ENCODE assay signal across 8 mouse cellular contexts in the genomic region with DNA sequence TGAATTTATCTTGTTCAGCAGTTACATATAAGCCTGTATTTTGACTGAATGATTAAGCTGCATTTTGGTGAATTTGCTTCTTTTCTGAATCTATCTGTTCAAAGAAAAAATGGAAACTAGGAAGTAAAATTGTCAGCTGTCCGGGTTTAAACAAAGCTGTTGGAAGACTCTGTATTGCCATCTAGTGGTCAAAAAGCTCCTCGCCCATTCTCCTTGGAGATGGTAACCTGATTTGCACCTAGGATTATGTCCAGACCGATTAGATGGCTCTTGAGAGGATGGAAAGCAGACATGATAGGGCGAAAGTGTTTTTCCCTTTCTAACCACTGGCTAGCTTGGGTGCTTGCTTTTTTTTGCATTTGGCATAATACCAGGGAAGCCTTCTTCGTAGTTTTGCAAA. TPM values are rescaled to one million over a fixed set of nuclear protein-coding genes. Genes with fewer than 3 reads are reported as not detected.
DNase-seq lines count a peak whose midpoint lies in the region; ATAC-seq and TF ChIP-seq lines count a peak whose summit lies in the region.

No protein-coding gene starts in this region.

- TF ChIP-seq CTCF in kidney, adult 2 months (conservative IDR thresholded peaks at IDR 0.05; ENCODE audit: insufficient read depth, insufficient read length, low read depth, low read length): peak; percentile 33; the same call in 1 of the 2 replicates
- peak; percentile 61 for TF ChIP-seq CTCF in heart, postnatal 0 days (IDR thresholded peaks at IDR 0.05; ENCODE audit: low read depth)

- peak; percentile 62 for DNase-seq in kidney, adult 2 months
- DNase-seq in adrenal gland, adult (ENCODE audit: inconsistent age in 2 of 2, low spot score in 1 of 2): peak; percentile 10 to 86
- peak; percentile 70 for DNase-seq in embryo, embryonic 10 days (ENCODE audit: low spot score)
- peak; percentile 19 for DNase-seq in heart, postnatal 0 days (ENCODE audit: low spot score)
- peak; percentile 67 for DNase-seq in left cerebral cortex, adult 11 months (ENCODE audit: low spot score)
- DNase-seq in thymus, postnatal 4 days: peak; percentile 14

- H3K9ac ChIP-seq in kidney, embryonic 15.5 days: no peak overlapping the region
- H3K9ac ChIP-seq in heart, postnatal 0 days (replicated peaks; ENCODE audit: low read depth, low read length): no peak overlapping the region
- no peak overlapping the region for H3K9ac ChIP-seq in midbrain, embryonic 13.5 days (replicated peaks)

- WGBS in kidney, adult 2 months: 17% methylated on average over 5 of the region's 5 CpGs
- WGBS in kidney, embryonic 15.5 days: 34% methylated on average over 5 of the region's 5 CpGs
- WGBS in heart, postnatal 0 days: 21% methylated on average over 5 of the region's 5 CpGs
- 33% methylated on average over 5 of the region's 5 CpGs for WGBS in midbrain, embryonic 13.5 days

- H3K4me1 ChIP-seq in kidney, adult 2 months (ENCODE audit: control insufficient read depth, insufficient read depth, low read length): no peaks in the 10 kb centered on the region
- no peaks in the 10 kb centered on the region for H3K4me1 ChIP-seq in kidney, embryonic 15.5 days
- no peaks in the 10 kb centered on the region for H3K4me1 ChIP-seq in heart, postnatal 0 days (ENCODE audit: control insufficient read depth, insufficient read depth)
- H3K4me1 ChIP-seq in midbrain, embryonic 13.5 days (replicated peaks): no peaks in the 10 kb centered on the region

- no peaks in the 10 kb centered on the region for H3K36me3 ChIP-seq in kidney, adult 2 months (ENCODE audit: control insufficient read depth, insufficient read depth, low read length)
- H3K36me3 ChIP-seq in kidney, embryonic 15.5 days: no peaks in the 10 kb centered on the region
- no peaks in the 10 kb centered on the region for H3K36me3 ChIP-seq in heart, postnatal 0 days (replicated peaks; ENCODE audit: control insufficient read depth, insufficient read depth, low read length)
- H3K36me3 ChIP-seq in midbrain, embryonic 13.5 days: no peaks in the 10 kb centered on the region

- H3K4me3 ChIP-seq in kidney, adult 2 months (ENCODE audit: insufficient read depth, low read depth, low read length): no peak overlapping the region
- no peak overlapping the region for H3K4me3 ChIP-seq in kidney, embryonic 15.5 days (replicated peaks)
- no peak overlapping the region for H3K4me3 ChIP-seq in heart, postnatal 0 days (ENCODE audit: low read depth, low read length)
- no peak overlapping the region for H3K4me3 ChIP-seq in midbrain, embryonic 13.5 days (replicated peaks)

- H3K27ac ChIP-seq in kidney, adult 2 months (ENCODE audit: insufficient read depth, low read depth, low read length): no peak overlapping the region; the same call in 1 of the 2 replicates
- no peak overlapping the region for H3K27ac ChIP-seq in kidney, embryonic 15.5 days
- H3K27ac ChIP-seq in heart, postnatal 0 days (ENCODE audit: low read depth): no peak overlapping the region
- no peak overlapping the region for H3K27ac ChIP-seq in midbrain, embryonic 13.5 days

- H3K4me2 ChIP-seq in kidney, embryonic 15.5 days: no peak overlapping the region
- H3K4me2 ChIP-seq in heart, postnatal 0 days (ENCODE audit: low read depth, low read length): no peak overlapping the region
- H3K4me2 ChIP-seq in midbrain, embryonic 13.5 days (replicated peaks): no peak overlapping the region

- no peaks in the 10 kb centered on the region for H3K27me3 ChIP-seq in kidney, adult 2 months (replicated peaks; ENCODE audit: control insufficient read depth, insufficient read depth, low read length)
- H3K27me3 ChIP-seq in kidney, embryonic 15.5 days: no peaks in the 10 kb centered on the region
- H3K27me3 ChIP-seq in heart, postnatal 0 days (ENCODE audit: control insufficient read depth, insufficient read depth, low read length): no peaks in the 10 kb centered on the region
- no peaks in the 10 kb centered on the region for H3K27me3 ChIP-seq in midbrain, embryonic 13.5 days

- no peak for TF ChIP-seq EP300 in heart, postnatal 0 days (IDR thresholded peaks at IDR 0.05; ENCODE audit: low read depth)

- no peaks in the 10 kb centered on the region; the same call in 1 of the 2 replicates for H3K9me3 ChIP-seq in kidney, embryonic 15.5 days (replicated peaks)
- H3K9me3 ChIP-seq in heart, postnatal 0 days (replicated peaks; ENCODE audit: control insufficient read depth, low read length): no peaks in the 10 kb centered on the region
- H3K9me3 ChIP-seq in midbrain, embryonic 13.5 days: no peaks in the 10 kb centered on the region

- no peak for TF ChIP-seq POLR2A in kidney, adult 2 months (IDR thresholded peaks at IDR 0.05; ENCODE audit: low read depth, low read length)

- ATAC-seq in kidney, embryonic 15.5 days (replicated peaks; ENCODE audit: low FRiP score): no peak
- ATAC-seq in heart, postnatal 0 days (ENCODE audit: insufficient read depth, low read depth): no peak
- ATAC-seq in midbrain, embryonic 13.5 days: peak; percentile 50; the same call in 1 of the 2 replicates

RNA-seq across cellular contexts. Expression of gene 4930578C19Rik, which starts 19.1 kb away (rescaled TPM):
- polyA plus RNA-seq in kidney, adult 2 months (2012; rRNA removed): 1.7 and 1.8 TPM in 2 replicates
- 0.67 and 0.68 TPM in 2 replicates for polyA plus RNA-seq in kidney, embryonic 15.5 days (2015; fragmentation: Nextera tagmentation; extraction: Ambion mirVana)
- 1.3 and 4.2 TPM in 2 replicates for total RNA-seq in heart, postnatal 0 days (2014; rRNA removed; ENCODE audit: low replicate concordance)
- polyA plus RNA-seq in heart, postnatal 0 days (2015; fragmentation: Nextera tagmentation; extraction: Ambion mirVana): 1.2 and 1.6 TPM in 2 replicates
- polyA plus RNA-seq in midbrain, embryonic 13.5 days (2015; fragmentation: Nextera tagmentation; extraction: Ambion mirVana): 0.49 and 0.55 TPM in 2 replicates

Comparison
In these comparisons a context has a peak if more than half of its experiments do, and no peak if none do; other contexts are left out.
1. DNase-seq: peak in every context shown above with its lines; median percentile 70 in embryo, embryonic 10 days; 67 in left cerebral cortex, adult 11 months; 62 in kidney, adult 2 months; 48 in adrenal gland, adult; 19 in heart, postnatal 0 days; 14 in thymus, postnatal 4 days.